Mouse (Mus musculus): ENCODE measurements around the gene Rpl36. TPM values are rescaled to one million over a fixed set of nuclear protein-coding genes. Genes with fewer than 3 reads are reported as not detected.
A peak's percentile ranks its signal among the peaks of the same experiment; 100 is the strongest.

Rpl36 gene
- polyA plus RNA-seq, 1 experiment from 2014 or later: 1,235 TPM

DNA sequence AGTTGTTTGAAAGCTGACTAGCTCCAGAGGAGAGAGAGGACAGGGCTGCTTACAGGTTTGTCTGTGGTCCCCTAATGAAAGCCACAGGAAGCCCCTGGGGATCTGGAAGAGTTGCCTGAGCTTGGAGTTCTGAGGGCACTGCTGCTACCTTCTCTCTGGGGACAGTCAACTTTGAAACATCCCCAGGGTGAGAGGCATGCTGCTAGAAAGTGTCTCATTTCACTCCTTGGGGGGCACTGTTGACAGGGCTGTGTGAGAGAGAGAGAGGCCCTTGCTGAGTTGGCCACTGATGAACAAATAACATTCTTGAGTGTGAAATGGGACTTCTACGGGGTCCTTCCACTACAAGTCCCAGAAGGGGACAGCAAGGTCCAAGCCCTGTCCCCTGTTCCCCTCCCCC is 25.4 kb upstream of the Rpl36 start:
- peaks cover 62% of the 10 kb centered on the region for H3K4me1 ChIP-seq (replicated peaks)
- H3K4me2 ChIP-seq: peak overlapping the region; percentile 93
- no peak for ATAC-seq (ENCODE audit: low FRiP score)
- WGBS: 76% methylated on average over 1 of the region's 1 CpGs
- peaks cover 63% of the 10 kb centered on the region for H3K36me3 ChIP-seq
- H3K9me3 ChIP-seq: no peaks in the 10 kb centered on the region
- no peak overlapping the region for H3K27ac ChIP-seq
- peak overlapping the region; percentile 56; the same call in 1 of the 2 replicates for H3K9ac ChIP-seq
- H3K4me3 ChIP-seq: peak overlapping the region; percentile 85; the same call in 1 of the 2 replicates
- H3K27me3 ChIP-seq: no peaks in the 10 kb centered on the region

DNA sequence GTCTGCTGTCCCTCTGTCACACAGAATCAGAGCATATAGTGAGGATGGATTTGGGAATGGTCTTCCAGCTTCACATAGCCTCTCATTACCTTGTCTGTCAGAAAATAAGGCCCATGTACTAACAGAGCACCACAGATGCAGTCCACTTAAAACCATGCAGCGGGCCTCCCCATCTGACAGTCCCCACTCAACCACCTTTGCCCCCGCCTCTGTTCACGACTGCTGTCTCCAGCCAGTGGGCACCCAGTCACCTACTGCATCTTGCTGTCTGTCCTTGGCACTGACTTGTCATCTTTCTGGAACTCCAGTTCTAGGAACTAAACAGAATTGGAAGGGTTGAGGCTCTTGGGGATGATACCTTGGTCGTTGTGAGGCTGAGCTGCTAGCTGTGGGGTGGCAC is 24.3 kb upstream of the Rpl36 start:
- Histone ChIP-seq H3K36me3 (peaks cover 74% of the 10 kb centered on the region), H3K9ac (peak overlapping the region; percentile 43; the same call in 1 of the 2 replicates), H3K27ac (no peak overlapping the region), H3K4me1 (replicated peaks) (peaks cover 55% of the 10 kb centered on the region), H3K4me2 (no peak overlapping the region), H3K27me3 (no peaks in the 10 kb centered on the region), H3K9me3 (no peaks in the 10 kb centered on the region), H3K4me3 (no peak overlapping the region)
- WGBS: 98% methylated on average over 4 of the region's 4 CpGs
- ATAC-seq (ENCODE audit: low FRiP score): no peak

DNA sequence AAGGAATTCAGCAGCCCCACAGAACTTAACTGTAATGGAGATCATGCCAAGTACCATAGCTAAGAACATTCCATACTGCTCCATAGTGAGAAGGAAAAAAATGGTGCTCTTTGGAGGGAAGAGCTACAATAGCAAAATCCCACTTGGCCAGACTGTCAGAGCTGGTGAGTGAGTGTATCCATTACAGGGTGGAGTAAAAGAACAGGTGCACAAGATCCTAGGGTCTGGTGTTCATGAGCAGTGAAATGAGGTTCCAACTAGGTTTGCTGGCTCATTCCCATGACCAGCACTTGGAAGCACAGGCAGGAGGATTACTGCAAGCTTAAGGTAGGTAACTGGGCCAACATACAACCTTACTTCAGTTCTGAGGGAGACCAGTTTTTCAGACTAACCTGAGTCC is 20.7 kb upstream of the Rpl36 start:
- H3K27me3 ChIP-seq: no peaks in the 10 kb centered on the region
- no peaks in the 10 kb centered on the region for H3K9me3 ChIP-seq
- peaks cover 98% of the 10 kb centered on the region for H3K36me3 ChIP-seq
- no peak overlapping the region for H3K27ac ChIP-seq
- H3K4me3 ChIP-seq: no peak overlapping the region
- no peak overlapping the region for H3K4me2 ChIP-seq
- no peak for ATAC-seq (ENCODE audit: low FRiP score)
- peaks cover 35% of the 10 kb centered on the region for H3K4me1 ChIP-seq (replicated peaks)
- no peak overlapping the region for H3K9ac ChIP-seq

DNA sequence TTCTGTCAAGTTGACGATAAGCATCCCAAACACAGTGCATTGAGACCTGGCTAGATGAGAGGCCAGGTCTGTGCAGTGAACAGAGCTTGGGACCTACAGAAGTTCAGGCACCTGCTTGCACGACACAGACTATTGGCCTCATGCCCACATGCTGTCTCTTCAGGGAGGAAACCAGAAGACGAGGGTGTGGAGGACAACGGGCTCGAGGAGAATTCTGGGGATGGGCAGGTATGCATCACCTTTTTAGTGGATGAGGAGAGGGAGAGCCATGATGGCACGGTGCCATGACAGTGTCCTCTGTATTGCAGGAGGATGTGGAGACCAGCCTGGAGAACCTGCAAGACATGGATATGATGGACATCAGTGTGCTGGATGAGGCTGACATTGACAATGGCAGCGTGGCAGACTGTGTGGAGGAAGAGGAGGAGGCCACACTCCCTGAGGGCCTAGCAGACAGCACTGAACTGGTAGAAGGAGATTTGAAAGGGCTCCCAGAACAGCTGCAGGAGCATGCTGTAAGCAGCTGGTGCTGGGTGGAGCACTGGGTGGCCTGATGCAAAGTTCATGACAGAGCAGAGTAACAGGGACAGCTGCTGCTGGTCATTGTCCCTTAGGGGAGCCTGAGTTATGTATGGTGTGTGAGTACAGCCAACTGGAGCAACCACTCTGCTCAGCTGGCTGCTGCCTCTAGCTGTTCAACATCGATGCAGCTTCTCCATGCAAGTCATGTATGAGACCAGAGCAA is 19.5 kb upstream of the Rpl36 start:
- Histone ChIP-seq H3K9ac (no peak overlapping the region), H3K27ac (no peak overlapping the region), H3K4me1 (replicated peaks) (peaks cover 25% of the 10 kb centered on the region), H3K4me2 (no peak overlapping the region), H3K36me3 (peaks cover 95% of the 10 kb centered on the region), H3K9me3 (no peaks in the 10 kb centered on the region), H3K4me3 (no peak overlapping the region), H3K27me3 (no peaks in the 10 kb centered on the region)
- ATAC-seq (ENCODE audit: low FRiP score): no peak
- WGBS: 91% methylated on average over 8 of the region's 8 CpGs

DNA sequence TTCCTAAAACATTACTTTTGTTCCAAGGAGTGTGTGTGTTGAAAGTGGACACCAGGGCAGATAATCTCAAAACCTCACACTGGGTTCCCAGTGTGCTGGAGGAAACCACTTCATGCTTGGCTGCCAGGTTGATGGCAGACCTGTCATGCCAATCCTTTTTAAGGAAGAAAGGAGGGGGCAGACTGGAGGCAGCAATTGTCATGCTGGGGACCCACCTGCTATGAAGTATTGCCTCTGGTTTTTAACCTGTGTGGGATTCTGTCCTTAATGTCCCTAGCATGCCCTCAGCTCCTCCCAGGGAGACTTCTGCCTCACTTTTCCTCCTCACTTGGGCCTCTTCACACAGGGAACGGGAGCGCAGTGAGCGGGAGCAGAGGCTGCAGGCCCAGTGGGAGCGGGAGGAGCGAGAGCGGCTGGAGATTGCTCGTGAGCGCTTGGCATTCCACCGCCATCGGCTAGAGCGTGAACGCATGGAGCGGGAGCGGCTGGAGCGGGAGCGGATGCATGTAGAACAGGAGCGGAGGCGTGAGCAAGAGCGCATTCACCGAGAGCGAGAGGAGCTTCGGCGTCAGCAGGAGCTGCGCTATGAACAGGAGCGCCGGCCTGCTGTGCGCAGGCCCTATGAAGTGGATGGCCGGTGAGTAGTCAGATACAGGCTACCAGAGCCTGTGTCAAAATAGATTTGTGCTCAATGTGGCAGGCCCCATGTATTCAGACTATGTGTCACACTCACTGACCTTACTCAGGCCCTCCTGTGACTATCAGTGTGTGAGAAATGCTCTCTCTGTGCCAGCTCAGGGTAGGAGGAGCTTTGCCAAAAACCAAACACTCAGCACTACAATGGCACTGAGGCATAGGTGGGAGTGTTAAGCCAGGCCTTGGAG is 9.8 kb upstream of the Rpl36 start:
- no peak overlapping the region for H3K4me2 ChIP-seq
- no peak overlapping the region for H3K27ac ChIP-seq
- H3K9me3 ChIP-seq: no peaks in the 10 kb centered on the region
- no peaks in the 10 kb centered on the region for H3K27me3 ChIP-seq
- WGBS: 95% methylated on average over 28 of the region's 28 CpGs
- no peak overlapping the region for H3K9ac ChIP-seq
- H3K4me1 ChIP-seq (replicated peaks): peaks cover 9% of the 10 kb centered on the region
- no peak for ATAC-seq (ENCODE audit: low FRiP score)
- H3K4me3 ChIP-seq: no peak overlapping the region
- H3K36me3 ChIP-seq: peaks cover 88% of the 10 kb centered on the region

DNA sequence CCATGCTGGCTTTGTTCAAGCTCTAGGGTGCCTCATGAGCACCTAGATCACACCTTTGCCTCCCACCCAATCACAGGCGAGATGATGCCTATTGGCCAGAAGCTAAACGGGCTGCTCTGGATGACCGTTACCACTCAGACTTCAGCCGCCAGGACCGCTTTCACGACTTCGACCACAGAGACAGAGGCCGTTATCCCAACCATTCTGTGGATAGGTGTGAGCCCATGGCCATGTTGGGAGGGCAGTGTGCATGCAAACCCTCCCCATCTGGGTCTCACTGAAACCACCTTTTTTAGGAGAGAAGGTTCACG is 9.2 kb upstream of the Rpl36 start:
- no peak overlapping the region for H3K27ac ChIP-seq
- no peak overlapping the region for H3K9ac ChIP-seq
- no peak for ATAC-seq (ENCODE audit: low FRiP score)
- no peaks in the 10 kb centered on the region for H3K27me3 ChIP-seq
- peaks cover 88% of the 10 kb centered on the region for H3K36me3 ChIP-seq
- H3K4me2 ChIP-seq: no peak overlapping the region
- no peaks in the 10 kb centered on the region for H3K9me3 ChIP-seq
- peaks cover 15% of the 10 kb centered on the region for H3K4me1 ChIP-seq (replicated peaks)
- no peak overlapping the region for H3K4me3 ChIP-seq
- 92% methylated on average over 9 of the region's 9 CpGs for WGBS

DNA sequence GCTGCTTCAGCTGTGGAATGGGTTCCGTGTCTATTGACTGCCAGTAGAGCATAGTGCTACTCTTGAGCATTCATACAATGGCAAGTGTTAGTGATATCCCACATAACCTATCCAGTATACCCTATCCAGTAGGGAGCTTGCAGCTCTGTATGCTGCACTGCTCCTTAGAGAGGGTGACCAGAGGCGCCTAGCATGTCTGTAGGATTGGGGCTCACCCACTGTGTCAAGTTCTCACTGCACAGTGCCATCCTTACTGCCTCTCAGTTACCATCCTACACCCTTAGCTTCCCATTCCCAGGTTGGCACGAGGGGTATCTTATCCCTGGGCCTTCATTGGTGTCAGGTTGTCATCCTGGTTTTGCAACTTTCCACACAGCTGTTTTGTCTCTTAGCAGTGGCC is 8.8 kb upstream of the Rpl36 start:
- no peak overlapping the region for H3K9ac ChIP-seq
- no peak for ATAC-seq (ENCODE audit: low FRiP score)
- WGBS: 92% methylated on average over 3 of the region's 3 CpGs

DNA sequence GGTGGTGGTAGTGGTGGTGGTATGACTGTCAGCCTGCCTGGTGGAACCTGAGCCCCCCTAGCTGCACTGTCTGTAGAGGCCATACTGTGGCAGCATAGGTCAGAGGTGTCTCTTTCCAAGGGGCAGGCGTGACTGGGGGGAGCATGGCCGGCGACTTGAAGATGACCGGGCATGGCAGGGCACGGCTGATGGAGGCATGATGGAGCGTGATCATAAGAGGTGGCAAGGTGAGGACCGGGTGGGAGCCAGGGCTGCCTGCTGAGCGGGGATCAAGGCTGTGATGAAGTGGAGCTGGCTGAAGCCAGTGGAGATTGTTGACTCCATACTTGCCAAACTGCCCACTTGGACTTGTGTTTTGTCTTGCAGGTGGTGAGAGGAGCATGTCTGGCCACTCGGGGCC is 7.8 kb upstream of the Rpl36 start:
- H3K27ac ChIP-seq: no peak overlapping the region
- 94% methylated on average over 9 of the region's 9 CpGs for WGBS
- H3K36me3 ChIP-seq: peaks cover 75% of the 10 kb centered on the region
- H3K4me3 ChIP-seq: no peak overlapping the region
- no peaks in the 10 kb centered on the region for H3K9me3 ChIP-seq
- H3K27me3 ChIP-seq: no peaks in the 10 kb centered on the region
- ATAC-seq (ENCODE audit: low FRiP score): no peak
- peaks cover 22% of the 10 kb centered on the region for H3K4me1 ChIP-seq (replicated peaks)
- no peak overlapping the region for H3K9ac ChIP-seq
- H3K4me2 ChIP-seq: no peak overlapping the region

More for the DNA sequence above, 8.8 kb upstream of the Rpl36 start:
- H3K36me3 ChIP-seq: peaks cover 85% of the 10 kb centered on the region
- no peak overlapping the region for H3K27ac ChIP-seq
- no peak overlapping the region for H3K4me3 ChIP-seq
- no peaks in the 10 kb centered on the region for H3K9me3 ChIP-seq
- no peak overlapping the region for H3K4me2 ChIP-seq
- no peaks in the 10 kb centered on the region for H3K27me3 ChIP-seq
- H3K4me1 ChIP-seq (replicated peaks): peaks cover 17% of the 10 kb centered on the region

DNA sequence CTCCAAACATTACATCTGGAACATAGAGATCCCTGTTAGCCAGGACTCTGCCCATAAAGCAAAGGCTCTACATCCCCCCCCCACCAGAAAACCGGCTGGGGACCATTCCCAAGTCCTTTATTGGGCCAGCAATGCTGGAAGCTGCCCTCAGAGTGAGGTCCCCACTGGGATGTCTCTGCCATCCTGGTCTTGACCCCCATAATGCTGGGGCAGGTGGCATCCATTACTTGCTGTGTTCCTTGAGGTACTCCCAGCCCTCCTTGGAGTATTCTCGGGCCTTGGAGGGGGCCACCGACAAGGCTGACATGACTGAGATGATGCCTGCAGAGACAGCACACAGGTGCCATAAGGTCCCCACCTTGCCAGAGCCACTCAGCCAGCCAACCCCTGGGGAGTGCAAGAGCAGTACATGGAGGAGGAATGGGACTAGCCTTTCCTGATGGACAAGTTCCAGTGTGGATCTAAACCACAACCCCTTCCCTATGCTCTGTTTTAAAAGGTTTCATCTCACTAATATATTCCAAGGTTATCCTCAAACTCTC is 5.6 kb upstream of the Rpl36 start:
- no peak overlapping the region for H3K4me3 ChIP-seq
- peaks cover 31% of the 10 kb centered on the region for H3K4me1 ChIP-seq (replicated peaks)
- H3K27ac ChIP-seq: no peak overlapping the region
- H3K4me2 ChIP-seq: no peak overlapping the region
- peak overlapping the region; percentile 19; the same call in 1 of the 2 replicates for H3K9ac ChIP-seq
- no peaks in the 10 kb centered on the region for H3K27me3 ChIP-seq
- 80% methylated on average over 3 of the region's 3 CpGs for WGBS
- H3K36me3 ChIP-seq: peaks cover 53% of the 10 kb centered on the region
- H3K9me3 ChIP-seq: no peaks in the 10 kb centered on the region
- no peak for ATAC-seq (ENCODE audit: low FRiP score)

DNA sequence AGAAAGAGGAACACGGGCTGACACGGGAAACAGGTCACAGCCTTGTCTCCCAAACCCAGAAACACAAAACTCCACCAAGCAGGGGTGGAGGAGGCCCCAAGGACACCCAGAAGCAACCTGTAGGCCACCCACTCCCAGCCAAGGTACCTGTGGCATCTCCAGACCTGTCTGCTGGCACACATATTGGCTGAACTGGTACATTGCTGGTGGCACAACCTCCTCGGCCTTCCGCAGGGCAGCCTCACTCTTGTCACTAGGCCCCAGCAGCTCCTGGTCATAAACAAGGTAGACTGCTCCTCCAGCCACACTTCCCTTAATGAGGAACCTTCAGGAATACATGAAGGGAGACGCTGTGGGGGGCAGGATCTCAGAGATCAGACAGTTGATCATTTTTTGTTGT is 4.5 kb upstream of the Rpl36 start:
- H3K4me3 ChIP-seq: peak overlapping the region; percentile 64
- H3K4me2 ChIP-seq: peak overlapping the region; percentile 84
- no peaks in the 10 kb centered on the region for H3K27me3 ChIP-seq
- WGBS: 71% methylated on average over 5 of the region's 5 CpGs
- ATAC-seq (ENCODE audit: low FRiP score): no peak
- no peaks in the 10 kb centered on the region for H3K9me3 ChIP-seq
- H3K4me1 ChIP-seq (replicated peaks): peaks cover 31% of the 10 kb centered on the region
- H3K36me3 ChIP-seq: peaks cover 42% of the 10 kb centered on the region
- peak overlapping the region; percentile 89 for H3K27ac ChIP-seq
- H3K9ac ChIP-seq: peak overlapping the region; percentile 85

DNA sequence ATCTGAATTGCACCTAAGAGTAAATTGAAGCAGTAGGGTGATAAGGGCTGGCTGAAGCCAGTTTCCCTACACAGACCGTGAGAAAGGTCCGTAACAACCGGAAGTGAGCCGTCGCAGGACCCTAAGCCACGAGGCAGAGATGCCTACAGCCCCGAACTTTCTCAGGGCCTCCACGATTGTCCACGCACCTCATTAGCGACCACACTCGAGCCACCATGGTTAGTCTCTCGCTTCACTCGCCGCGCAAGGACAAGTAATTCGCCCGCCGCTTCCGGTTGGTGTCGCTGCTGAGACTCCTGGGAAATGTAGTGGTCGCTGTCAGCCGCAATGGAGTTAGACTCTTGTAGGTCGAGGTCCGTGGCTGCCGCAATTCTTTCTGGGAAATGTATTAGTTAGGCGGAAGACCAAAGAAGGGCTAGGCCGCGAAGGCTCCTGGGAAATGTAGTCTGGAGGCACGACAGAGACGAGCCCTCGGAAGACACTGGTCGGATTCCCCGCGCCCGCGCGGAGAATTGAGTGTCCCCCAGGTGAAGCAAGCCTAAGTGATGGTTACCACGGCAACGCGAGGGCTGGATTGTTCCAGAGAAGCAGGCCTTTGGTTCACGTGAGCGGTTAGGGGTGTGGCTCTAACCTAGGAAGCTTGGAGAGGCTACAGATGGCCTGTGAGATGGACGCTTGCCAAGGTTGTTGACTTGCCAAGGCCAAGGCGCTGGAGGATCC is 3.6 kb upstream of the Rpl36 start, which contains the start of gene 2410015M20Rik:
2410015M20Rik (minus strand) TSS at position 320 of the 720 bp plus-strand sequence.
- Histone ChIP-seq H3K9ac (peak within 1 kb of the TSS; percentile 85), H3K4me2 (peak within 1 kb of the TSS; percentile 84), H3K4me1 (replicated peaks) (peaks cover 38% of the 10 kb centered on the region), H3K9me3 (no peaks in the 10 kb centered on the region), H3K4me3 (peak within 1 kb of the TSS; percentile 64), H3K27ac (peak within 1 kb of the TSS; percentile 89), H3K36me3 (peaks cover 38% of the 10 kb centered on the region), H3K27me3 (no peaks in the 10 kb centered on the region)
- WGBS: under 1% methylated on average over 44 of the region's 44 CpGs
- ATAC-seq (ENCODE audit: low FRiP score): peak; percentile 87

DNA sequence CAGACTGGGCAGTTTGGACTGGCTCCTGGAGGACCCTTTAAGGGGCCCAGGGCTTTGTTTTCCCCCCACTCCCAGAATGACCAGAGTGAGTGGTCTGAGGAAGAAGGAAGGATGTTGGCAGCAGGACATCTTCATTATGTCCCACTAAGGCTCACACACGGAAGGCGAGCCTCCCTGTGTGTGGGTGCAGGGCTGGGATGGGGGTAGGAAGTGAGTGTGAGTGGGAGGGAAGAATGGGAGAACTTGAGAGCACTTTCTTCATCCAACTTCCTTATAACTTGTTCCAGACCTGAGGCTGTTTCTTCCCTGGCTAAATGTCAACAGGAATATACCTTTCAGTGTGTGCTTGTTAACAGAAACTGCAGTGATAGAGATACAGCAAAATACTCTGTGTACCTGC is 1.9 kb upstream of the Rpl36 start:
- ATAC-seq (ENCODE audit: low FRiP score): no peak
- no peak overlapping the region for H3K9ac ChIP-seq
- WGBS: 77% methylated on average over 2 of the region's 2 CpGs
- peaks cover 38% of the 10 kb centered on the region for H3K36me3 ChIP-seq
- peaks cover 50% of the 10 kb centered on the region for H3K4me1 ChIP-seq (replicated peaks)
- H3K27me3 ChIP-seq: no peaks in the 10 kb centered on the region
- no peaks in the 10 kb centered on the region for H3K9me3 ChIP-seq
- no peak overlapping the region for H3K4me3 ChIP-seq
- H3K4me2 ChIP-seq: no peak overlapping the region
- H3K27ac ChIP-seq: no peak overlapping the region

Data from hindbrain, embryonic 13.5 days (tissue).